Mouse (Mus musculus): ENCODE measurements around the gene Pde3b. TPM values are rescaled to one million over a fixed set of nuclear protein-coding genes. Genes with fewer than 3 reads are reported as not detected.

Pde3b gene
- total and polyA plus RNA-seq, 3 experiments, result 17.9 to 40.0 (median 26.0) TPM

DNA sequence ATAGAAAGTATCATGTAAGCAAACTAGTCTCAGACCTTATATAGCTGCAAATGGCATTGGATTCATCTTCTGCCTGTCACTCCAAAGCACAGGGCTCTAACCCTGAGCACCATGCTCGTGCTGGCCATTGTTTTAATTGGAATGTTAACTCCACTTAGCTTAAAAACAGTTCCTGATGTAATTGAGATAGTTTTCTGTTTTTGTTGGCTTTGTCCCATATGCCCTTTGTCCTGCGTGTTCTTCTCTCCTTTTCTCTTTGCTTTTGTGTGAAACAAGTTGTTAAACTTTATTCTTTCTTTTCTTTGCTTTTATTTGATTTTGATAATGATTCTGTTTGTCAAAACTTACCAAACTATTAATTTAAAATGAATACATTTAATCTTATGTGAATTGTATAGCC, 167.4 kb downstream of the Pde3b start:
- Histone ChIP-seq H3K4me1 (ENCODE audit: control insufficient read depth in 1 of 2, insufficient read depth in 2 of 2) (peaks cover 0 to 27% of the 10 kb centered on the region in 2 experiments; a peak in 2 of 4 replicates), H3K79me2 (replicated peaks; ENCODE audit: control insufficient read depth, extremely low read depth, insufficient read depth, poor library complexity, severe bottlenecking) (no peaks in the 10 kb centered on the region), H3K4me3 (replicated peaks in 1 of 3; ENCODE audit: low read depth in 2 of 3, low read length in 2 of 3, poor library complexity in 1 of 3) (no peak overlapping the region), H3K27me3 (replicated peaks) (no peaks in the 10 kb centered on the region), H3K4me2 (ENCODE audit: insufficient read depth, low read depth, poor library complexity, severe bottlenecking) (no peak overlapping the region), H3K27ac (ENCODE audit: insufficient read depth, low read depth) (no peak overlapping the region), H3K9me3 (replicated peaks; ENCODE audit: low read length) (no peaks in the 10 kb centered on the region), H3K9ac (ENCODE audit: insufficient read depth, low read depth) (no peak overlapping the region), H3K36me3 (replicated peaks in 1 of 2; ENCODE audit: control insufficient read depth in 1 of 2, insufficient read depth in 1 of 2, low read length in 1 of 2) (no peaks in the 10 kb centered on the region)
- in situ Hi-C loops (cut with MboI; ENCODE audit: low pct_ligation_motif_present, low pct_unique_long_range_greater_than_20kb, low sequenced_read_pairs) (no loop called here), dilution Hi-C loops (cut with MboI; ENCODE audit: extremely low pct_ligation_motif_present, extremely low pct_unique_long_range_greater_than_20kb, low sequenced_read_pairs) (no loop called here)
- TF ChIP-seq TCF12 (IDR thresholded peaks at IDR 0.05; ENCODE audit: low read depth, low read length), result no peak
- TF ChIP-seq MXI1 (IDR thresholded peaks at IDR 0.05; ENCODE audit: low read depth, low read length), result no peak
- no peak for TF ChIP-seq UBTF (IDR thresholded peaks at IDR 0.05; ENCODE audit: low read depth, low read length)
- no peak for TF ChIP-seq MAX (IDR thresholded peaks at IDR 0.05; ENCODE audit: low read length)
- TF ChIP-seq HCFC1 (IDR thresholded peaks at IDR 0.05; ENCODE audit: low read depth, low read length), result no peak
- TF ChIP-seq JUN (IDR thresholded peaks at IDR 0.05; ENCODE audit: insufficient read depth, low read depth, low read length), result no peak
- no peak for TF ChIP-seq EP300 (IDR thresholded peaks at IDR 0.05; ENCODE audit: low read length)
- no peak for TF ChIP-seq IRF4 (IDR thresholded peaks at IDR 0.05; ENCODE audit: low read depth, low read length)
- no peak for TF ChIP-seq BHLHE40 (IDR thresholded peaks at IDR 0.05; ENCODE audit: low read depth, low read length)
- TF ChIP-seq KAT2A (IDR thresholded peaks at IDR 0.05; ENCODE audit: insufficient replicate concordance, low read length), result no peak
- TF ChIP-seq MAFK (IDR thresholded peaks at IDR 0.05; ENCODE audit: insufficient replicate concordance, low read length), result no peak
- TF ChIP-seq CHD2 (IDR thresholded peaks at IDR 0.05; ENCODE audit: low read length), result no peak
- no peak for TF ChIP-seq ELF1 (IDR thresholded peaks at IDR 0.05; ENCODE audit: low read depth, low read length)
- no peak for TF ChIP-seq ETS1 (conservative IDR thresholded peaks at IDR 0.05; ENCODE audit: low read depth, low read length)
- no peak for DNase-seq (ENCODE audit: extremely low read depth)

Other genes with a start within 250 kb of the Pde3b start
- gene Copb1, start 160.6 kb upstream of the Pde3b start, total RNA-seq (2012; rRNA removed), result 71.0 and 74.2 TPM in 2 replicates
- gene Copb1, start 160.6 kb upstream of the Pde3b start, total RNA-seq (2014; rRNA removed), result 154 and 158 TPM in 2 replicates
- 101 and 114 TPM in 2 replicates for gene Copb1, start 160.6 kb upstream of the Pde3b start, polyA plus RNA-seq (2012; ENCODE audit: insufficient read length, low read depth)
- gene Psma1, start 139.2 kb upstream of the Pde3b start, total RNA-seq (2012; rRNA removed), result 297 and 340 TPM in 2 replicates
- gene Psma1, start 139.2 kb upstream of the Pde3b start, total RNA-seq (2014; rRNA removed), result 706 and 745 TPM in 2 replicates
- gene Psma1, start 139.2 kb upstream of the Pde3b start, polyA plus RNA-seq (2012; ENCODE audit: insufficient read length, low read depth), result 372 and 393 TPM in 2 replicates
- not detected in 2 replicates for gene Cyp2r1, start 147.7 kb downstream of the Pde3b start, total RNA-seq (2012; rRNA removed)
- gene Cyp2r1, start 147.7 kb downstream of the Pde3b start, total RNA-seq (2014; rRNA removed), result not detected in 2 replicates
- not detected in 2 replicates for gene Cyp2r1, start 147.7 kb downstream of the Pde3b start, polyA plus RNA-seq (2012; ENCODE audit: insufficient read length, low read depth)
- not detected in 2 replicates for gene Calca, start 221.1 kb downstream of the Pde3b start, total RNA-seq (2012; rRNA removed)
- not detected in 2 replicates for gene Calca, start 221.1 kb downstream of the Pde3b start, total RNA-seq (2014; rRNA removed)
- gene Calca, start 221.1 kb downstream of the Pde3b start, polyA plus RNA-seq (2012; ENCODE audit: insufficient read length, low read depth), result not detected in 2 replicates

Data from CH12.LX (cell line).